Comparison of ENCODE assay signal across 13 mouse cellular contexts in genomic region chr4:121196205-121196604, GRCm38 (mm10). TPM values are rescaled to one million over a fixed set of nuclear protein-coding genes. Genes with fewer than 3 reads are reported as not detected.
DNase-seq lines count a peak whose midpoint lies in the region; ATAC-seq lines count a peak whose summit lies in the region.
"Had no signal": no experiment of that assay in that cellular context is flagged by ENCODE, and none has a peak within 500 bp of the region (broad histone marks: within the 10 kb centered on the region; RNA-seq: fewer than 3 reads in every experiment).

No protein-coding gene starts in this region.

- H3K36me3 ChIP-seq in midbrain, embryonic 11.5 days (ENCODE audit: control insufficient read depth, insufficient read depth, low read length): no peaks in the 10 kb centered on the region
- H3K36me3 ChIP-seq in midbrain, embryonic 13.5 days: no peaks in the 10 kb centered on the region

- H3K4me2 ChIP-seq in midbrain, embryonic 11.5 days: no peak overlapping the region
- H3K4me2 ChIP-seq in midbrain, embryonic 13.5 days (replicated peaks): no peak overlapping the region
- H3K4me2 ChIP-seq: heart, embryonic 11.5 days; hindbrain, embryonic 14.5 days; lung, embryonic 14.5 days had no signal

- no peak overlapping the region for H3K4me3 ChIP-seq in midbrain, embryonic 11.5 days (ENCODE audit: low read depth, low read length)
- H3K4me3 ChIP-seq in midbrain, embryonic 13.5 days (replicated peaks): no peak overlapping the region
- H3K4me3 ChIP-seq: erythroblast, embryonic 14.5 days had no signal

- no peak overlapping the region for H3K9ac ChIP-seq in midbrain, embryonic 11.5 days (ENCODE audit: low read length)
- H3K9ac ChIP-seq in midbrain, embryonic 13.5 days (replicated peaks): no peak overlapping the region
- H3K9ac ChIP-seq: hindbrain, embryonic 14.5 days; lung, embryonic 14.5 days had no signal

- no peaks in the 10 kb centered on the region for H3K9me3 ChIP-seq in midbrain, embryonic 11.5 days (ENCODE audit: control insufficient read depth, low read length)
- H3K9me3 ChIP-seq in midbrain, embryonic 13.5 days: peaks cover 4% of the 10 kb centered on the region; the same call in 1 of the 2 replicates

- WGBS in midbrain, embryonic 11.5 days: 91% methylated on average over 2 of the region's 2 CpGs
- WGBS in midbrain, embryonic 13.5 days: 95% methylated on average over 2 of the region's 2 CpGs

- no peak for ATAC-seq in midbrain, embryonic 11.5 days (ENCODE audit: low FRiP score)
- no peak for ATAC-seq in midbrain, embryonic 13.5 days

- no peaks in the 10 kb centered on the region for H3K4me1 ChIP-seq in midbrain, embryonic 11.5 days (ENCODE audit: control insufficient read depth, insufficient read depth, low read length)
- H3K4me1 ChIP-seq in midbrain, embryonic 13.5 days (replicated peaks): no peaks in the 10 kb centered on the region

- H3K27me3 ChIP-seq in midbrain, embryonic 11.5 days (ENCODE audit: control insufficient read depth, insufficient read depth, low read length): no peaks in the 10 kb centered on the region
- no peaks in the 10 kb centered on the region for H3K27me3 ChIP-seq in midbrain, embryonic 13.5 days

- DNase-seq in midbrain, embryonic 11.5 days (ENCODE audit: low spot score, missing footprints): peak; percentile 66
- DNase-seq in c-Kit-positive CD71-negative TER-119-negative erythroid progenitor cells, embryonic 14.5 days (ENCODE audit: low read depth): peak; percentile 26
- DNase-seq in skeletal muscle tissue, adult 2 months (ENCODE audit: low read depth, low spot score): peak; percentile 15
- peak; percentile 57 for DNase-seq in thymus, postnatal 4 days
- no peak for DNase-seq in adrenal gland, adult (ENCODE audit: inconsistent age in 2 of 2, low spot score in 1 of 2)
- DNase-seq in cerebellum, postnatal 25 days: no peak
- no peak for DNase-seq in MN1 (ENCODE audit: low spot score)
- DNase-seq: adrenal gland, adult 2 months; lung, embryonic 14.5 days had no signal

- no peak overlapping the region for H3K27ac ChIP-seq in midbrain, embryonic 11.5 days (ENCODE audit: low read depth, low read length)
- H3K27ac ChIP-seq in midbrain, embryonic 13.5 days: no peak overlapping the region
- H3K27ac ChIP-seq: hindbrain, embryonic 14.5 days had no signal

RNA-seq across cellular contexts. Expression of gene Rlf, which starts 18.7 kb away (rescaled TPM):
- 23.4 and 24.3 TPM in 2 replicates for polyA plus RNA-seq in midbrain, embryonic 11.5 days (2014; fragmentation: Nextera tagmentation; extraction: Ambion mirVana)
- polyA plus RNA-seq in midbrain, embryonic 13.5 days (2015; fragmentation: Nextera tagmentation; extraction: Ambion mirVana): 33.4 and 35.6 TPM in 2 replicates

Comparison
In these comparisons a context has a peak if more than half of its experiments do, and no peak if none do; other contexts are left out.
1. DNase-seq: peak in midbrain, embryonic 11.5 days (single experiment), c-Kit-positive CD71-negative TER-119-negative erythroid progenitor cells, embryonic 14.5 days (single experiment), skeletal muscle tissue, adult 2 months (single experiment) and thymus, postnatal 4 days (single experiment); none in adrenal gland, adult (0 of 2), cerebellum, postnatal 25 days (0 of 2) and MN1 (single experiment).